Mouse (Mus musculus): ENCODE measurements around the gene Cyp2r1. TPM values are rescaled to one million over a fixed set of nuclear protein-coding genes. Genes with fewer than 3 reads are reported as not detected.

Cyp2r1 gene
- polyA plus RNA-seq, 1 experiment from 2014 or later = 1.6 TPM

Other genes starting within 250 kb of the Cyp2r1 start
- 8.1 and 10.7 TPM in 2 replicates for gene Pde3b, start 147.7 kb downstream of the Cyp2r1 start, polyA plus RNA-seq (2016; fragmentation: Nextera tagmentation; extraction: Ambion mirVana)
- 3.1 and 3.9 TPM in 2 replicates for gene Calca, start 73.4 kb upstream of the Cyp2r1 start, polyA plus RNA-seq (2016; fragmentation: Nextera tagmentation; extraction: Ambion mirVana)
- not detected in 2 replicates for gene Calcb, start 155.7 kb upstream of the Cyp2r1 start, polyA plus RNA-seq (2016; fragmentation: Nextera tagmentation; extraction: Ambion mirVana)
- 5.5 and 6.4 TPM in 2 replicates for gene Insc, start 180.7 kb upstream of the Cyp2r1 start, polyA plus RNA-seq (2016; fragmentation: Nextera tagmentation; extraction: Ambion mirVana)